Mouse (Mus musculus) CH12.LX (cell line): ENCODE measurements around the gene Abtb2.

Source experiments
- CTCF ChIP-seq, 2 experiments: IDR thresholded peaks in 1 of 2; conservative IDR thresholded peaks in 1 of 2; 2 replicates each; pipeline ENCODE4 v1.5.1; 2011 to 2012; ENCODE audit warnings: low read depth in 2 of 2, low read length in 2 of 2, improper control_type of control experiment in 1 of 2, inconsistent platforms in 1 of 2, mild to moderate bottlenecking in 1 of 2, moderate library complexity in 1 of 2
- E2F4 ChIP-seq: IDR thresholded peaks from 2 replicates; pipeline ENCODE4 v1.6.1; 2011; ENCODE audit warnings: low read depth, low read length, improper control_type of control experiment; ENCODE audit not compliant: insufficient replicate concordance
- EP300 ChIP-seq: IDR thresholded peaks from 2 replicates; pipeline ENCODE4 v1.6.1; 2011; ENCODE audit warnings: low read length, improper control_type of control experiment
- GABPA ChIP-seq: IDR thresholded peaks from 2 replicates; pipeline ENCODE4 v1.6.1; 2012; ENCODE audit warnings: low read depth, low read length, improper control_type of control experiment, inconsistent platforms; ENCODE audit not compliant: insufficient replicate concordance
- JUND ChIP-seq: conservative IDR thresholded peaks from 2 replicates; pipeline ENCODE4 v1.6.1; 2011; ENCODE audit warnings: low read depth, low read length, improper control_type of control experiment
- MAX ChIP-seq: IDR thresholded peaks from 2 replicates; pipeline ENCODE4 v1.6.1; 2011; ENCODE audit warnings: low read length, improper control_type of control experiment
- MXI1 ChIP-seq: IDR thresholded peaks from 2 replicates; pipeline ENCODE4 v1.6.1; 2011; ENCODE audit warnings: mild to moderate bottlenecking, low read depth, low read length, improper control_type of control experiment
- POLR2A ChIP-seq: IDR thresholded peaks from 2 replicates; pipeline ENCODE4 v1.6.1; 2011; ENCODE audit warnings: low read depth, mild to moderate bottlenecking, improper control_type of control experiment, low read length
- RAD21 ChIP-seq: IDR thresholded peaks from 2 replicates; pipeline ENCODE4 v1.6.1; 2011; ENCODE audit warnings: low read depth, mild to moderate bottlenecking, low read length, improper control_type of control experiment, moderate library complexity
- SIN3A ChIP-seq: IDR thresholded peaks from 2 replicates; pipeline ENCODE4 v1.6.1; 2012; ENCODE audit warnings: low read length, improper control_type of control experiment, inconsistent platforms
- USF1 ChIP-seq: IDR thresholded peaks from 2 replicates; pipeline ENCODE4 v1.6.1; 2014; ENCODE audit warnings: low read depth, mild to moderate bottlenecking, inconsistent platforms, low read length, improper control_type of control experiment
- USF2 ChIP-seq: conservative IDR thresholded peaks from 2 replicates; pipeline ENCODE4 v1.6.1; 2011; ENCODE audit warnings: low read depth, low read length, improper control_type of control experiment
- ZC3H11A ChIP-seq: IDR thresholded peaks from 2 replicates; pipeline ENCODE4 v1.6.1; 2012; ENCODE audit warnings: low read depth, mild to moderate bottlenecking, inconsistent platforms, low read length, improper control_type of control experiment

GRCm38 (mm10) chr2:103696177-103696576, 130.1 kb downstream of the Abtb2 start:
- TF ChIP-seq CTCF (conservative IDR thresholded peaks at IDR 0.05 in 1 of 2, IDR thresholded peaks at IDR 0.05 in 1 of 2; ENCODE audit: low read depth in 2 of 2, low read length in 2 of 2): no peak
- TF ChIP-seq POLR2A: no peak
- TF ChIP-seq EP300: no peak
- TF ChIP-seq JUND: no peak
- TF ChIP-seq MXI1: no peak
- no peak for TF ChIP-seq GABPA
- no peak for TF ChIP-seq ZC3H11A
- no peak for TF ChIP-seq E2F4
- TF ChIP-seq USF2: no peak
- TF ChIP-seq MAX: no peak
- TF ChIP-seq RAD21: no peak
- TF ChIP-seq USF1: no peak
- TF ChIP-seq SIN3A: no peak
